Mouse (Mus musculus): ENCODE measurements around the gene Rnaseh2c.

The Rnaseh2c gene

DNA sequence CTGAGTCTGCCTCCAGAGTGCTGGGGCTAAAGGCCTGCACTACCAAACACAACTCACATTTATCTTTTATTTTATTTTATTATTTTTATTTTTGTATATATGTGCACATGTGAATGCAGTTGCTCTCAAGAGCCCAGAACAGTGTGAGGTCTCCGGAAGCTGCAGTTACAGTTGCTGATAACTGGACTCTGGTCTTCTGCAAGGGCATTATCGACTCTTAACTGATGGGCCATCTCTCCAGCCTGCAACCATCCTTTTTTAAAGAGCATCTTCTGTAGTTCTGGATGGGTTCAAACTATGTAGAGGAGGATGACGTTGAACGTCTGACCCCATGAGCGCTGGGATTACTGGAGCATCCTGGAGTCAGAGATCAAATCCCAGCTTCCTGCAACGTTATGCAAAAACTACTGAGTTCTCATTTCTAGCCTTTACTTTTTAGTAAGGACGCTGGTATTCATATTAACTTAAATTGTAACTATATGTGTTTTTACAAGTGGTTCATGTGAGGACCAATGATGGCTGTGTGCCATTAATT, 34.4 kb downstream of the Rnaseh2c start:
- DNase-seq (ENCODE audit: low spot score in 2 of 2): no peak

DNA sequence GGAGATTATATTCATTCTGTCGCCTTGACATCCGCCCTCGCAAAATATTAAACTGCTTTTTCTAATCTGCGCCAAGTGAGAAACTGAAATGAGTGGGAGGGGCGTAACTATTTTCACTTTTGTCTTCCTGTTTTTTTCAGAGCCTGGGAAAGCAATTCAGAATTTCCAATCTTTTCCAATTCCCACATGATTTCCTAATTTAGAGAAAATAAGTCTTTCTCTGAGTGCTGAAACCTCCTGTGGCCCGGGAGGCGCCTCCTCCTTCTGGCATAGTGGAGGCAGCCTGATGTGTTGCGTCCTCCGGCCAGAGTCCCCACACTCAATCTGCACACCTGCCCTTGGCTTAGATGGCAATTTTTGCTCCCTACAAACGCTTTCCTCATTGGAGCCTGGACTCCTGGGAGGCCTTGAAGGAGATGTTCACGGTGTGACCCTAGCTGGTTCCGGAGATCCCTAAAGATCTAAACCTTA, 34.9 kb downstream of the Rnaseh2c start:
- DNase-seq (ENCODE audit: low spot score in 2 of 2): no peak

DNA sequence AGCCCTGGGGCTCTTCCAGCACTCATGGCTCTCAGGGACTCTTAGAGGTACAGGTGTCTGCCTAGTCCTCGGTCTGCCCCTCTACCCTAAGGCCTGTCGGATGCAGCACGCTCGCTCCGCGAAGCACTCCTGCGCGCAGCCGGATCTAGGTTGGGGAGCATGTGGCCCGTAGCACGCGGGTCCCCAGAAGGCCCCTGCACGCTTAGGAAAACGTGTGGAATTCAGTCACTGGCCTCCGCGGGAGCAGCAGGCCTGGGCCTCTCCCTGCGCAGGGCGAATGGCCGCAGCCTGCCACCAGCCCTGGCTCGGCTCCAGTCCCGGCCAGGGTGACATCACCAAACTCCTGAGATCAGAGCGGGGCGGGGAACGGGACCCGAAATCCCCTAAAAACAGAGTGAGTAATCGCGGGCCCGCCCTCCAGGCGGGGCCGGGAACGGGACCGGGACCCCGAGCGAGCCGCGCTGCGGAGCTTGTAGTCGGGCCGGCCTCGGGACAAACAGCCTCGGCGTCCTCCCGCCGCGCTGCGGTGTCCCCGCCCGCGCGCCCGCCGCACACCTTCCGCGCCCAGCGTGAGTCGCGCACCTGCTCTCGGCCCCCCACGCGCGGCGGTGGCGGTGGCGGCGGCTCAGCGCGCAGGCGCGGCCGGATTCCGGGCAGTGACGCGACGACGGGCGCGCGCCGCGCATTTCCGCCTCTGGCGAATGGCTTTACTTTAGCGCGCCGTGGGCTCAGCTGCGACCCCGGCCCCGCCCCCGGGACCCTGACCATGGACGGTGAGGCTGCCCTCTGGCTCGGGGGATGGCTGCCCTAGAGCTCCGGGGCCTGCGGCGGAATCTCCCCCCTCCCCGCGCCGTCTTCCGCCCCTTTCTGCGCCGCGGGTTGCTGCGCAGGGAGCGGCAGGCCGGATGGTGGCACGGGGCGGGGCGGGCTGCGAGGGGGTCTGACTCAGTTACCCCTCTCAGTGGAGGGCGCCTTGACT, 35.7 kb downstream of the Rnaseh2c start, which contains the start of gene Rela:
Rela (plus strand) TSS at position 415 of the 979 bp plus-strand sequence.
- peak; percentile 88 to 90 for DNase-seq (ENCODE audit: low spot score in 2 of 2)

DNA sequence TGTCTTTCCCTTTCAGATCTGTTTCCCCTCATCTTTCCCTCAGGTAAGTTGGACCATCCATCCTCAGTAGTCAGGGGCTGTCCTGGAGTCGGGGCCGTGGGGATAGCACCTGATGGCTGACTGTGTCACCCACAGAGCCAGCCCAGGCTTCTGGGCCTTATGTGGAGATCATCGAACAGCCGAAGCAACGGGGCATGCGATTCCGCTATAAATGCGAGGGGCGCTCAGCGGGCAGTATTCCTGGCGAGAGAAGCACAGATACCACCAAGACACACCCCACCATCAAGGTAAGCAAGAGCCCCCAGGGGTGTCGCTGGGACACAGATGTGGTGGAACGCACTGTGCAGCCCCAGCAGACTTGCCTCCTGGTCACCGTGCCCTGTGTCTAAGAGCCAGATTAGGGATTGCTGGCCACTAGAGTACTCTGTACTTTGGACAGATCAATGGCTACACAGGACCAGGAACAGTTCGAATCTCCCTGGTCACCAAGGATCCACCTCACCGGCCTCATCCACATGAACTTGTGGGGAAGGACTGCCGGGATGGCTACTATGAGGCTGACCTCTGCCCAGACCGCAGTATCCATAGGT, 36.8 kb downstream of the Rnaseh2c start:
- peak in 1 of 2 experiments; percentile 22 for DNase-seq (ENCODE audit: low spot score in 2 of 2)

DNA sequence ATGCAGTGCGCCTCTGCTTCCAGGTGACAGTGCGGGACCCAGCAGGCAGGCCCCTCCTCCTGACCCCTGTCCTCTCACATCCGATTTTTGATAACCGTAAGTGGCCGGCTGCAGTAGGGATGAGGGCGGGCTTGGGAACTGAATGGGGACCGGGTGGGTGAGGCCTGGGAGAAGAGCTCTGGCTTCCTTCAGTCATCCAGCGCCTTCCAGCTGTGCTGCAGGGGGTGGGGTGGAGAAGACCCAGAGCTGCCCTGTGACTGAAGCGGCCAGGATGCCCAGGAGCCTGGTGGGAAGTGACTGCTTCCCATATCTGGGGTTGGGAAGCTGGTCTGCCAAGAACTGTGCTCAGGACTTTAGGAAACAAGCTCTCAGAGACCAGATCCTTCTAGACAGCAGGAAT, 38.7 kb downstream of the Rnaseh2c start:
- no peak for DNase-seq (ENCODE audit: low spot score in 2 of 2)

DNA sequence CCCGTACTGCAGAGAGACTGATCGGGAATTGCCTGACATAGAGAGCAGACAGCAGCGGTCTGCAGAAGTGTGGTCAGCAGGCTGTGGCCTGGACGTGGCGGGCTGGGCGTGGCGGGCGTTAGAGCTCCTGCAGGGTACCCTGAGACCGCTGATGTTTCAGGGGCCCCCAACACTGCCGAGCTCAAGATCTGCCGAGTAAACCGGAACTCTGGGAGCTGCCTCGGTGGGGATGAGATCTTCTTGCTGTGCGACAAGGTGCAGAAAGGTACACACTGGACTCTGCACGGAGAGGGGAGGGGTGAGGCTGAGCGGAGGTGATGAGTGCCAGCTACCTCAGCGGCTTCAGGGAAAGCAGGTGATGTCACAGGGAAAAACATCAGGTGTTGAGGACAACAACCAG, 39.3 kb downstream of the Rnaseh2c start:
- no peak for DNase-seq (ENCODE audit: low spot score in 2 of 2)

DNA sequence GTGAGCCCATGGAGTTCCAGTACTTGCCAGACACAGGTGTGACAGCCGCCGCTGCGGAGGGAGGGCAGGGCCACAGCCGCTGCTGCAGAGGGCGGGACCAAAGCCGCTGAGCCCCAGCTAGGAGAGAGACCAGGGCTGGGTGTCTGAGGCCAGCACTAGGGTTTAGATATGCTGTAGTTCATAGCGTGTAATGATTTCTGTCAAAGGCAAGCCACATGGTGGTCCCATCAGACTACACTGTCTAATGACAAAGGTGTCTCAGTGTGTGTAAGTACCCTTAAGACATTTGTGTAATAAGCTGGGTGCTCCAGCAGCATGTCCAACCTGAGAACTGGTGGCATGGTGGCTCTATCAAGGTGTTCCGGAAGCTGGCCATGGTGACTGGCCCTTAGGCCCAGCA, 40.0 kb downstream of the Rnaseh2c start:
- DNase-seq (ENCODE audit: low spot score in 2 of 2): no peak

DNA sequence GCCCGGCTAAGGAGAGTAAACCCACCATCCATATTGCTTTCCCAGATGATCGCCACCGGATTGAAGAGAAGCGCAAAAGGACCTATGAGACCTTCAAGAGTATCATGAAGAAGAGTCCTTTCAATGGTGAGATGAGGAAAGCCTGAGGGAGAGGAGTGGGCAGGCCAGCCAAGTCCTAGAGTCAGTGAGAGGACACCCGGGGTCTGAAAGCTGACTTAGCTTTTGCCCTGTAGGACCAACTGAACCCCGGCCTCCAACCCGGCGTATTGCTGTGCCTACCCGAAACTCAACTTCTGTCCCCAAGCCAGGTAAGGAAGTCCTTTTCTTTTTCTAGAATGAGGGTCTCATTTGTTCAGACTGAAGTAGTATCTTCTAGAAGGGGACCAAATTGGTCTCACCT, 43.6 kb downstream of the Rnaseh2c start:
- no peak for DNase-seq (ENCODE audit: low spot score in 2 of 2)

DNA sequence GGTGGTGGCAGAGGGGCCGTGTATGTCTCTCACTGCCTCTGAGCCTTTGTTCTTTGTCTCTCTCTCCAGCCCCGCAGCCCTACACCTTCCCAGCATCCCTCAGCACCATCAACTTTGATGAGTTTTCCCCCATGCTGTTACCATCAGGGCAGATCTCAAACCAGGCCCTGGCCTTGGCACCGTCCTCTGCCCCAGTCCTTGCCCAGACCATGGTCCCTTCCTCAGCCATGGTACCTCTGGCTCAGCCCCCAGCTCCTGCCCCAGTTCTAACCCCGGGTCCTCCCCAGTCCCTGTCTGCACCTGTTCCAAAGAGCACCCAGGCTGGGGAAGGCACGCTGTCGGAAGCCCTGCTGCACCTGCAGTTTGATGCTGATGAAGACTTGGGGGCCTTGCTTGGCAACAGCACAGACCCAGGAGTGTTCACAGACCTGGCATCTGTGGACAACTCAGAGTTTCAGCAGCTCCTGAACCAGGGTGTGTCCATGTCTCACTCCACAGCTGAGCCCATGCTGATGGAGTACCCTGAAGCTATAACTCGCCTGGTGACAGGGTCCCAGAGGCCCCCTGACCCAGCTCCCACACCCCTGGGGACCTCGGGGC, 45.2 kb downstream of the Rnaseh2c start:
- no peak for DNase-seq (ENCODE audit: low spot score in 2 of 2)

DNA sequence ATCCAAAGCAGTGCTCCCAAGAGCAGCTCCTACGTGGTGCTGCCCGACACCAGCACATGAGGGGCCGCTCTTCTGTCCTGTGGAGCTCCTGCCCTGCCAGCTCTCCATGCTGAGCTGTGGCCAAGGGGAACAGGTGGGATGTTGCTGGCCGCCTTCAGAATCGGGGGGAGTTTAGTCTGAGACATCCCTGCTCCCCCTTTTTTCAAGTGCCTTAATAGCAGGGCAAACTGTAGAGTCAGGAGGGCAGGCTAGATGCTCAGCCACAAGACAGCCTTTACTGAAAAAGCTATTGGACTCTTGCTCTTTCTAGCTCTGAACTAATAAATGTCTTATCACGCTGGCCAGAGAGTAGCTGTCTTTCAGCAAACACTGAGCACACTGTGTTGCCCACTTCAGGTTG, 46.1 kb downstream of the Rnaseh2c start:
- DNase-seq (ENCODE audit: low spot score in 2 of 2): no peak

DNA sequence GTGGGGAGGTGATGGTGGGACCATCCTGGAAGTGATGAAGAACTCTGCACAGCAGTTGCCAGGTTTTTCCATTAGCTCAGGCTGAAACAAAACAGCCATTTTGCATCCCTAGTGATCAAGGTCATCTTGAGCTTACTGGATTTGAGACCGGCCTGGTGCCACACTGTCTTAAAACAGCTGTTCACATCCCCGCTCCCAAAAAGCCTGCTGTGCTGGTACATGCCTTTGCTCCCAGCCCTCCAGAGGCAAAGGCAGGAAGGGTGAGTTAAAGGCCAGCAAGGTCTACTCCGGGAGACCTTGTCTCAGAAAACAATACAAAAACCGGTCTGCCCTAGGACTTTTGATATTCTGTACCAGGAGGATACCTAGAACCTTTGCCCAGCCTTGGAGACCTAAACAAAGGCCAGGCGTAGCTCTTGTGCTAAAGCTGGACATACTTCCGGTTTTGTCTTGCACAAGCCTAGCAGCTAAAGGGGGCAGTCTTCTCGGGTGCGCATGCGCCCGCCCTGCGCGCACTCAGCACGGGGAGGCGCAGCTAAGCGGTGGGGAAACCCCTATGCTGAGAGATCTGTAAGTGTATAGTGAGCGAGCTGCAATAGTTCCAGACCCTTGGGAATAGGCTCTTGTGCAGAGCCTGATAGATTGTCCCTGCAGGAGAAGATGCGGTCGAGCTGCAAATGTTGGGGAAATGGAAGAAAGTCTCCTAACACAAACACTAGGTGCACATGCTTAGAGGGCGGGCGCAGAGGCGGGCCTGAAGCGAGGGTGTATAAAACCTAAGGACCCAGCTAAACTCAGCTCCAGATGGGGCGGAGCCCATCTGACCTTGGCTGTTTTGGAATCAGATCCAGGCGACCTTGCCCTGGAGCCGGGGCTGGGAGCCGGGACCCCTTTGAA, 47.0 kb downstream of the Rnaseh2c start:
- DNase-seq (ENCODE audit: low spot score in 2 of 2): peak; percentile 62 to 80

DNA sequence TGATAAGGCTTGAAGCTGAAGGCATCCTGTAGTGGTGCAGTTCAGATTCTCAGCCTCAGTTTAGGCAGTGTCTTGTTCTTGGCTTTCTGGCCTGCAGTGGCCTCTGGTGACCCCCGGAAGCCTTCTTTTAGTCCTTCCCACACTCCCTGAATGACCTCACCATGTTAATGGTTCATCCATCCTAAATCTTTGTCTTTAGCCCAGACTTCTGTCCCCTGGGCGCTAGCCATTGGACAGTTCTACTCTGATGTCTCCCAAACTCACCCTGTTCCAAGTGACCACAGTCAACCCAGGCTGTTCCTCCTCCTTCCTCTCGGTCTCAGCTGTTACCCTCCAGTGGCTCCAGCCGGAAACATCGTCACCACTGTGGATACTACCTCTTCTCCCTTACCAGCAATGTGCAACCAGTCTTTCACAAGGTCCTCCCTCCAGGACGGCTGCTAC, 47.6 kb downstream of the Rnaseh2c start:
- peak in 1 of 2 experiments; percentile 44 for DNase-seq (ENCODE audit: low spot score in 2 of 2)

DNA sequence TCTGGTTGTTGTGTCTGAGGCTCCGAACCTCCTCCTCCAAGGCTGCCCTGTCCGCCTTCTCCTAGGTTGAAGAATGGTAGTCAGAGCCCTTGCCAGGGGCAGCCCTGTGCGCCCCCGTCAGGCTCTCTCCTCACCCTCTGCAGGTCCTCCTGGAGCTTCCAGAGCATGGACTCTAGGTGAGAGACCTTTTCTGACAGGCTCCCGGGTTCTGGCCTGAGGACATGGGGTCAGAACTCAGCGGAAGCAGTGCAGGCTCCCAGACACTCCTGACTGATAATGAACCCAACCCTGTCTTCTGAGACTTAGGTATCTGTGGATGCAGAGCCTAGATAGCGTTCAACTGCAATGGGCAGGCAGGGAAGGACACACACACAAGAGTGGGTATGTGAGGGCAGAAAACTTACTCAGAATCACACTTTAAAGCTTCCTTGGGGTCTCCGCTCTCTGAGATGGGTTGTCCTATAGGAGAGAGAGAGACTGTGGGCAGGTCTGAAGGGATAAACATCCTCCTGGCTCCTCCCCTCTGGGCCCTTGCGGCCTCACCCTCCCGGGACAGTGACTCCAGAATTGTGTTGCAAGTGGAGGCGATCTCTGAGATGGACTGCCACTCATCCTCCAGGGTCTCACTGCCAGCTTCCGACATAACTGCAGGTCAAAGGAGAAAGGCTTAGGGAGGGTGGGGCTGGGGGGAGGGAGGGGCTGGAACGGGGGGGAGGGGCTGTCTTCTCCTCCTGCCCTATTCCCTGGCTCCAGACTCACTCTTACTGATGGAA, 50.0 kb downstream of the Rnaseh2c start:
- peak in 1 of 2 experiments; percentile 16 for DNase-seq (ENCODE audit: low spot score in 2 of 2)

DNA sequence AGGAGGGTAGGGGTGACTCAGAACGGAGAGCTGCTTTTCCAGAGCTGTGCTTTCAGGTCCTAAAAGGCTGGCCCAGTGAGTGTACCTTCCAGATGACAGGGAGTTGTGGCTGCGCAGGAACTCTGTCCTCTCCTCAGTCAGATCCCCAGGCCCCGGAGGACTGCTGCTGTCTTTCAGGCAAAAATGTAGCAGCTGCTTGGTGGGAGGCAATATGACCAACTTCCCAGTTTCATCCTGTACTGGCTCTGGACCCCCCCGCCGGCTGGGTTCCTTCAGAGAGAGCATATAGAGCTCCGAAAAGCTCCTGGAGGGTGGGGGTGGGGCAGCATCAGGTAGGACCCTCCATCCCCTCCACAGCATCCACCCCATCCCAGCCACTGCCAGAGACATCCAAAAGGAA, 50.9 kb downstream of the Rnaseh2c start:
- DNase-seq (ENCODE audit: low spot score in 2 of 2): no peak

DNA sequence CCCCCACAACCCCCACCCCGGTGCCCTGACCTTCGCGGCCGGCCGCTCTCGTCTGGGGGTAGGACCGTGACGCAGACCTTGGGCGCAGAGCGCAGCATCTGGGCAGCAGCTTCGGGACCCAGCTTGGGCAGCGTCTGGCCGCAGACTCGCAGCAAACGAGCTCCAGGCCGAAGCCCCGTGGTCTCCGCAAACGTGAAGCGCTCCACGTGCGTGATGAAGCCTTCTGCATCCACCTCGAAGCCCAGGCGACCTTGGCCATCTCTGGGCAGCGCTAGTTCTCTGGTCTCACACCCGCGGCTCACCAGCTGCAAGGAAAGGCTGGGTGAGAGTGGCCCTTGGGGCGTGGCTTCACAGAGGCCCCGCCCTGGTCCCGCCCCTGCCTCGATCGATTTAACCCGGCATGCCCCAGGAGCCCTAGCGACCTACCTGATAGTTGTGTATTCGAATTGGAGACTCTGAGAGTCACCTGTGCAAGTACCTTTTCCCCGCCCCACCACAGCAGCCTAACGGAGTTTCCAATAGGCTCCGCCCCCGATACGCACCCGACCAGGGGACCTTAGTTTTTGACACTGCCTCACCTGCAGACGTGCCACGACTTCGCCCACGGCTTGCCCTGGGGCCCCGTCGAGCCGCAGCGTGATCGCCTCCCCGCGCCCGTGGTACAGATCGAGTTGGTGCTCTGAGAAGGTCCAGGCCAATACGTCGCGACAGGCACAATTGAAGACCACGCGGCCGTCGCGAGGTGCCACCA, 52.5 kb downstream of the Rnaseh2c start:
- DNase-seq (ENCODE audit: low spot score in 2 of 2): no peak

DNA sequence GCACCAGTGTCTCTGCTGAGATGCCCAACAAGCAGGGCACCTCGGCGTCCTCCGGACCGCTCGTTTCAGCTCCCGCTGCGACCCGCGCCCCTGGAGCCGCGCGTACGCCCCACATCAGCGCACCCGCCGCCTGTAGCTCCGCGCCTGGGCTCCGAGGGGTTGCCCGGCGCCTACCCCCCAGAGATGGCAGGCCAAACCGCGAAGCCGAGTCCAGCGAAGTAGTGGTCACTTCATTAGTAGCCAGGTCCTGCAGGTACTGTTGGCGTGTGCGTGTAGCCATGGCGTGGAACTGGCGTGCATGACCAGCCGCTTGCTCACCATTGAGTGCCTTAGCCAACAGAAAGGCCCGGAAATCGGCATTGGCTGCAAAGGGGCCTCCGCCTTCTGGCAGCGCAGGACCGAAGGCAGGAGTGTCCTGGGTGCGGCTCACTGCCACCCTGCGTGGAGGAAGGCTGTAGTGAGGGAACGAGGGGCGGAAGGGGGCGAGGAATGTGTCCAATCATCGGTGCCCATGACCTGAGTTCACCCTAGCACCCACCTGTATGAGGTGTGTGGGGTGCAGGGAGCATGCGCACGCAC, 53.1 kb downstream of the Rnaseh2c start:
- no peak for DNase-seq (ENCODE audit: low spot score in 2 of 2)
